Mouse (Mus musculus): ENCODE measurements around the gene Clec4f. TPM values are rescaled to one million over a fixed set of nuclear protein-coding genes. Genes with fewer than 3 reads are reported as not detected.

Clec4f gene
- polyA plus RNA-seq, 1 experiment, result 0.06 TPM

DNA sequence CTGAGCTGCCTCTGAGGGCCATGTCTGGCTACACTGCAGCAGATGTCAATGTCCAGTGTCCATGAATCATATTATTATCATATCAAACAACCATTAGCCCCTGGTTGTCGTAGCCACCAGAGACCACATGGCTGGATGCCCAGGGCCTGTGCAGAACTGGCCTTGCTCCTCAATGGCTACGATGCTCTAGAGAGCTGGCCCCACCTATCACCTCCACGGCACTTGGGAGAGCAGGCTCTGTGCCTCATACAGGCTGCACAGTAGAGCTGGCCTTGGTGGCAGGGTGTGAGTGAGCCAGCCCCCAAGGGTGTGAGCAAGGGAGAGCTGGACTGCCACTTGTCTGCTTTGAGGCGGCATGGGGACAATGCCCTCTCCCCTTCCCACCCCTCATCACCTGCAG lies 41.5 kb downstream of the Clec4f start:
- Histone ChIP-seq H3K9me3 (ENCODE audit: control insufficient read depth, low read length) (no peaks in the 10 kb centered on the region), H3K27me3 (ENCODE audit: control insufficient read depth) (peaks cover 4% of the 10 kb centered on the region), H3K36me3 (ENCODE audit: control insufficient read depth) (no peaks in the 10 kb centered on the region), H3K4me1 (ENCODE audit: control insufficient read depth) (no peaks in the 10 kb centered on the region), H3K4me3 (replicated peaks) (no peak overlapping the region)
- no peak for TF ChIP-seq GATA1 (IDR thresholded peaks at IDR 0.05; ENCODE audit: low read length)
- TF ChIP-seq TAL1 (IDR thresholded peaks at IDR 0.05; ENCODE audit: low read length), result no peak

DNA sequence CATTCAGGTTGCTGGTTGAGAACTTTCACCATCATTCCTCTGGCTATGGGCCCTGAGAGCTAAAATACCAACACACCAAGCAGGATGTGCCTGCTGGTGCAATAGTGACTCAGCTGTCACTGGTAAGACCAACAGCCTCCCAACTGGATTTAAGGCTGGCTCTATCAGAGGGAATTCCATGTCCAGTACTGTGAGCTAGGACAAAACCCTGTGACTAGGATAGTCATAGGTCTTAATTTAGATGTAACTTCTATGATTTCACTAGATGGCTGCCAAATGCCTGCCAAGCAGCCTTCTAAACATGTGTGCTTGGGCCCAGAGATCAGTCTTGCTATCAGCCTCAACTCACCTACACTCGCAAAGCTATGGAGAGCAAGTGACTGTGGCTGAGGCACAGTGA lies 43.0 kb downstream of the Clec4f start:
- TF ChIP-seq GATA1 (IDR thresholded peaks at IDR 0.05; ENCODE audit: low read length) (no peak), TAL1 (IDR thresholded peaks at IDR 0.05; ENCODE audit: low read length) (no peak)
- no peaks in the 10 kb centered on the region for H3K4me1 ChIP-seq (ENCODE audit: control insufficient read depth)
- peaks cover 4% of the 10 kb centered on the region for H3K27me3 ChIP-seq (ENCODE audit: control insufficient read depth)
- no peaks in the 10 kb centered on the region for H3K36me3 ChIP-seq (ENCODE audit: control insufficient read depth)
- no peaks in the 10 kb centered on the region for H3K9me3 ChIP-seq (ENCODE audit: control insufficient read depth, low read length)
- no peak overlapping the region for H3K4me3 ChIP-seq (replicated peaks)

DNA sequence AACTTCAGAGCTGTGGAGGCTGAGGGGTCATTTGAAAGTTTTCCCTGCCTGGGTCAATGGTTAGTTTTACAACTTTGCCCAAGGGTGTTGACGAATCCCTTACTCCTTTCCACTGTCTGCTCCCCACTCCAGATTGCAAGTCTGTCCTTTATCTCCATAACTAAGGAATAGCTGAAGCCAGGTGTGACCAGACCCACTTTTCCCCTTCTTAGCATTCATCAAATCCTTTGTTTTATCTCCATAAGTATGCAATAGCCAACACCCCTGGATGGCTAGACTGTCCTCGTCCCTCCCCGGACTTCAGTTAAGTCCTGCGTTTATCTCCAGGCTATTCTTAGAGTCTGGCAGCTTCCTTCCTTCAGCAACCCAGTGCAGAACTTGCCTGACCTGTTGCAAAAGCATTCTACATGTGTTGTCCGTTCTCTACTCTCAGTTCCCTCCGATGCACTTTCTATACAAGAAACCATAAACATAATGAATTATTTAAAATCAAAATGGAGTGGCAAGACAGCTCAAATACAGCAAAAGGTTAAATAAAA lies 56.3 kb downstream of the Clec4f start:
- H3K9me3 ChIP-seq (ENCODE audit: control insufficient read depth, low read length), result no peaks in the 10 kb centered on the region
- peaks cover 8% of the 10 kb centered on the region for H3K27me3 ChIP-seq (ENCODE audit: control insufficient read depth)
- TF ChIP-seq TAL1 (IDR thresholded peaks at IDR 0.05; ENCODE audit: low read length) (no peak), GATA1 (IDR thresholded peaks at IDR 0.05; ENCODE audit: low read length) (no peak)
- no peaks in the 10 kb centered on the region for H3K36me3 ChIP-seq (ENCODE audit: control insufficient read depth)
- H3K4me1 ChIP-seq (ENCODE audit: control insufficient read depth), result no peaks in the 10 kb centered on the region; the same call in 1 of the 2 replicates
- no peak overlapping the region for H3K4me3 ChIP-seq (replicated peaks)

DNA sequence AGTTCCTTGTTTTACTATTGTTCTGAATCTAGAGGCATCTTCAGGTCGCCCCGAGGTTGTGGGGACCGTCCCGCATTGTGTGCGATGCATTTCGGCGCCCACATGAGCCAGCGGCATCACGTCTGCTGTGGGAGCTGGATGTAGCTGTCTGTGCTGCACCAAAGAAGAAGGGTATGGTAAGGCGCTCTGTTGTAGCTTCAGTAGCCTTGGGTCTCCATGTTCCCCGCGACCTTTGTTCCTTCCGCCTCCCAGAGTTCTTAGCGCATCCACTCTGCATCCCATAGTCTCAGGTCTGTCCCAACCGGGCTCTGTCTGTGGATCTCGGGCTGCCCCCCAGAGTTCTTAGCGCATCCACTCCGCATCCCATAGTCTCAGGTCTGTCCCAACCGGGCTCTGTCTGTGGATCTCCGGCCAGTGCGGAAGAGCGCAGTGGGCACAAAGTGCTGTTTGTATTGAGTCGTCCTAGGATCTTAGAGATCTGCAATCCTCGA lies 56.9 kb downstream of the Clec4f start:
- H3K4me3 ChIP-seq (replicated peaks), result no peak overlapping the region
- H3K36me3 ChIP-seq (ENCODE audit: control insufficient read depth), result no peaks in the 10 kb centered on the region
- H3K9me3 ChIP-seq (ENCODE audit: control insufficient read depth, low read length), result no peaks in the 10 kb centered on the region
- H3K27me3 ChIP-seq (ENCODE audit: control insufficient read depth), result peaks cover 8% of the 10 kb centered on the region
- TF ChIP-seq GATA1 (IDR thresholded peaks at IDR 0.05; ENCODE audit: low read length) (no peak), TAL1 (IDR thresholded peaks at IDR 0.05; ENCODE audit: low read length) (no peak)
- no peaks in the 10 kb centered on the region; the same call in 1 of the 2 replicates for H3K4me1 ChIP-seq (ENCODE audit: control insufficient read depth)

GRCm38 (mm10) chr6:83598646-83599045 lies 57.3 kb downstream of the Clec4f start:
- TF ChIP-seq TAL1 (IDR thresholded peaks at IDR 0.05; ENCODE audit: low read length), result no peak
- TF ChIP-seq GATA1 (IDR thresholded peaks at IDR 0.05; ENCODE audit: low read length), result no peak
- no peaks in the 10 kb centered on the region for H3K9me3 ChIP-seq (ENCODE audit: control insufficient read depth, low read length)
- peaks cover 8% of the 10 kb centered on the region for H3K27me3 ChIP-seq (ENCODE audit: control insufficient read depth)
- no peak overlapping the region for H3K4me3 ChIP-seq (replicated peaks)
- H3K4me1 ChIP-seq (ENCODE audit: control insufficient read depth), result no peaks in the 10 kb centered on the region; the same call in 1 of the 2 replicates
- H3K36me3 ChIP-seq (ENCODE audit: control insufficient read depth), result no peaks in the 10 kb centered on the region

DNA sequence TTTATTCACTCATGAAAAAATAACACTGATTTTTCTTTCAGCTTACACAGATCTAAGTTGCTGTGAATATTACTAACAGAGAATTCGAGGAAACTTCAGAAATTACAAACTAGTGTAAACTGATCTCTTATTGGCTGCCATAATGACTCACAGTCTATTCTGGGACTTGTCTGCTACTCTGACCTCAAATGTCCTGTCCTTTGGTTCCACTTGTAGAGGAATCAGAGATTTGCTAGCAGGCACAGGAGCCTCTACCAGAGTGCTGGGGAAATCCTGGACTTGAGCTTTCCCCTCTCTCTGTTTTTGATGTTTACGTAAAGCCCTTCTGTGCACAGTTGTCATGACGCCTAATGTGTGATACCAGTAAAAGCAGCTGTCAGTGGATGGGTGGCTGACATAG lies 58.0 kb downstream of the Clec4f start:
- TF ChIP-seq GATA1 (IDR thresholded peaks at IDR 0.05; ENCODE audit: low read length), result no peak
- no peak for TF ChIP-seq TAL1 (IDR thresholded peaks at IDR 0.05; ENCODE audit: low read length)
- no peaks in the 10 kb centered on the region; the same call in 1 of the 2 replicates for H3K4me1 ChIP-seq (ENCODE audit: control insufficient read depth)
- H3K4me3 ChIP-seq (replicated peaks), result no peak overlapping the region
- no peaks in the 10 kb centered on the region for H3K36me3 ChIP-seq (ENCODE audit: control insufficient read depth)
- H3K9me3 ChIP-seq (ENCODE audit: control insufficient read depth, low read length), result no peaks in the 10 kb centered on the region
- peaks cover 8% of the 10 kb centered on the region for H3K27me3 ChIP-seq (ENCODE audit: control insufficient read depth)

GRCm38 (mm10) chr6:83595035-83595434 lies 61.0 kb downstream of the Clec4f start:
- Histone ChIP-seq H3K36me3 (ENCODE audit: control insufficient read depth) (no peaks in the 10 kb centered on the region), H3K4me3 (replicated peaks) (no peak overlapping the region), H3K9me3 (ENCODE audit: control insufficient read depth, low read length) (no peaks in the 10 kb centered on the region), H3K4me1 (ENCODE audit: control insufficient read depth) (no peaks in the 10 kb centered on the region; the same call in 1 of the 2 replicates), H3K27me3 (ENCODE audit: control insufficient read depth) (peaks cover 8% of the 10 kb centered on the region)
- TF ChIP-seq GATA1 (IDR thresholded peaks at IDR 0.05; ENCODE audit: low read length) (no peak), TAL1 (IDR thresholded peaks at IDR 0.05; ENCODE audit: low read length) (no peak)

Other genes starting within 250 kb of the Clec4f start
- 0.73 and 0.77 TPM in 2 replicates for gene Tet3, start 197.1 kb downstream of the Clec4f start, polyA plus RNA-seq (2012)
- gene Dguok, start 149.2 kb downstream of the Clec4f start, polyA plus RNA-seq (2012), result 1.2 and 1.3 TPM in 2 replicates
- not detected in 2 replicates for gene Actg2, start 119.9 kb downstream of the Clec4f start, polyA plus RNA-seq (2012)
- 0.06 and 0.10 TPM in 2 replicates for gene Stambp, start 83.5 kb downstream of the Clec4f start, polyA plus RNA-seq (2012)
- gene Cd207, start 21.7 kb upstream of the Clec4f start, polyA plus RNA-seq (2012), result not detected in 2 replicates
- gene Vax2, start 55.1 kb upstream of the Clec4f start, polyA plus RNA-seq (2012), result not detected in 2 replicates
- not detected in 2 replicates for gene Atp6v1b1, start 86.8 kb upstream of the Clec4f start, polyA plus RNA-seq (2012)
- not detected in 2 replicates for gene Ankrd53, start 106.5 kb upstream of the Clec4f start, polyA plus RNA-seq (2012)
- gene Tex261, start 119.6 kb upstream of the Clec4f start, polyA plus RNA-seq (2012), result 2.3 and 2.7 TPM in 2 replicates
- gene Nagk, start 138.8 kb upstream of the Clec4f start, polyA plus RNA-seq (2012), result 0.12 and 0.22 TPM in 2 replicates
- 0.13 and 0.42 TPM in 2 replicates for gene Paip2b, start 175.6 kb upstream of the Clec4f start, polyA plus RNA-seq (2012)
- gene Zfp638, start 210.9 kb upstream of the Clec4f start, polyA plus RNA-seq (2012), result 0.13 and 0.57 TPM in 2 replicates